Mouse (Mus musculus) megakaryocyte, embryonic 14.5 days (primary cell): ENCODE measurements around the gene Tex14.

Experiments used
- FLI1 ChIP-seq: IDR thresholded peaks from 2 replicates; pipeline ENCODE4 v1.6.1; 2012; ENCODE audit warnings: low read length, inconsistent platforms, mixed read lengths
- GATA1 ChIP-seq: IDR thresholded peaks from 3 replicates; pipeline ENCODE4 v1.6.1; 2012; ENCODE audit warnings: mixed read lengths, low read length, inconsistent platforms, borderline replicate concordance

DNA sequence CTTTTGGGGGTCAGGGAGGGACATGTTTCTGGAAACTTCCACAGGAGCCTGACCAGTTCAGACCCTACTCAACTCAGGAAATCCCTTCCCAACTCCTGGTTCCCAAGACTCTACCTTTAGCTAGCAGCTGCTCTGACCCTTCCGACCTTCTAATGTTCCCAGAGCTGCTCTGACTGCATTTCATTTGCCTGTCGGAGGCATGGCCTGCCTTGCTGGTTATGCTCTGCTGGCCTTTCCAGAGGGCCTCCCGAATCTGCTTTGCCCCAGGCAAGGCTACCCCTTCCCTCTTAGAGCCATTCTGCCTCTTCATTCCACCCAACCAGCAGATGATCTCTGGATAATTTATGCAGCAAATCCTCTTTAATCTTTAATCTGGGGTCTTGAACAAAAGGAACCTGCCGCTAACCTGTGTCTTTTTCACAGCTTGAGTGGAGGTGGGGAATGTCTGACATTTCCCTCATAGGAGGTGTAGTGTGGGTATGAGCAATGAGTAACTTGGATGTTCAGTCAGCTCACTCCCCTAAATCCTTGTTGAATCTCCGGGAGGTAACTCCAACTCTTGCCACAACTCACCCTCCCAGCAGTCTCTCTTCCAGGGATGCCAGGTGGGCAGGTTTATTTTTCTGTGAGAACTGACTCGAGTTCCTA, 172.9 kb downstream of the Tex14 start:
- TF ChIP-seq GATA1 (no peak), FLI1 (no peak)
